Mouse (Mus musculus) erythroblast, embryonic 14.5 days (primary cell): ENCODE measurements around the gene Gm15091.
"Not testable (repeated sequence)": the region's sequence is repeated elsewhere in the genome, so short reads cannot be mapped to it uniquely, and the experiment has no call there.

ENCODE experiments used
- GATA1 ChIP-seq: IDR thresholded peaks from 2 replicates; pipeline ENCODE4 v1.6.1; 2012; ENCODE audit warnings: low read length, inconsistent platforms, mixed read lengths
- TAL1 ChIP-seq: IDR thresholded peaks from 3 replicates; pipeline ENCODE4 v1.6.1; 2012; ENCODE audit warnings: low read length, inconsistent platforms, mixed read lengths

- TF ChIP-seq GATA1, TAL1: not testable (repeated sequence)
Measured at GRCm38 (mm10) chrX:149941355-149941754, at the start of gene Gm15091.
